Mouse (Mus musculus) CH12.LX (cell line): ENCODE measurements around the gene Chsy1.

Source experiments
- ETS1 ChIP-seq: conservative IDR thresholded peaks from 2 replicates; pipeline ENCODE4 v1.6.1; 2012; ENCODE audit warnings: low read depth, mild to moderate bottlenecking, inconsistent platforms, low read length, improper control_type of control experiment, moderate library complexity
- GABPA ChIP-seq: IDR thresholded peaks from 2 replicates; pipeline ENCODE4 v1.6.1; 2012; ENCODE audit warnings: low read depth, low read length, improper control_type of control experiment, inconsistent platforms; ENCODE audit not compliant: insufficient replicate concordance
- MAFK ChIP-seq: IDR thresholded peaks from 2 replicates; pipeline ENCODE4 v1.6.1; 2011; ENCODE audit warnings: low read length, improper control_type of control experiment; ENCODE audit not compliant: insufficient replicate concordance
- ZC3H11A ChIP-seq: IDR thresholded peaks from 2 replicates; pipeline ENCODE4 v1.6.1; 2012; ENCODE audit warnings: low read depth, mild to moderate bottlenecking, inconsistent platforms, low read length, improper control_type of control experiment

- TF ChIP-seq ZC3H11A, result no peak
- TF ChIP-seq MAFK, result no peak
- TF ChIP-seq GABPA, result no peak
- TF ChIP-seq ETS1, result no peak
These were observed 108.3 kb downstream of the Chsy1 start for GRCm38 (mm10) chr7:66217531-66218094.
